Mouse (Mus musculus) hindbrain, embryonic 14.5 days (tissue): ENCODE results near the gene Elf4. TPM values are rescaled to one million over a fixed set of nuclear protein-coding genes. Genes with fewer than 3 reads are reported as not detected.

Experiments used
- ATAC-seq: fragments of 200-750 bp; cut with Nextera tagmentation; 2 replicates; pipeline ENCODE4 v1.8.0; 2017; ENCODE audit warnings: moderate number of reproducible peaks, mild to moderate bottlenecking, moderate TSS enrichment, moderate library complexity; ENCODE audit not compliant: low FRiP score
- DNase-seq: peaks from one replicate; pipeline ENCODE4 v3.0.0-alpha.2; 2015; ENCODE audit warnings: low spot score
- H3K27ac ChIP-seq: fragments of 300-500 bp; sonication (generic); 2 replicates; pipeline ENCODE4 v1.5.1; 2014; ENCODE audit warnings: mild to moderate bottlenecking, moderate library complexity
- H3K27me3 ChIP-seq: fragments of 300-500 bp; sonication (generic); 2 replicates; pipeline ENCODE4 v1.6.1; 2014; ENCODE audit warnings: mild to moderate bottlenecking, low read length, mixed read lengths; ENCODE audit not compliant: control insufficient read depth, insufficient read depth
- H3K36me3 ChIP-seq: fragments of 300-500 bp; sonication (generic); replicated peaks from 2 replicates; pipeline ENCODE4 v1.6.1; 2014; ENCODE audit not compliant: control insufficient read depth, insufficient read depth
- H3K4me1 ChIP-seq: fragments of 300-500 bp; sonication (generic); replicated peaks from 2 replicates; pipeline ENCODE4 v1.6.1; 2014; ENCODE audit warnings: antibody characterized with exemption, low read length, mixed read lengths; ENCODE audit not compliant: control insufficient read depth, insufficient read depth
- H3K4me2 ChIP-seq: fragments of 300-500 bp; sonication (generic); replicated peaks from 2 replicates; pipeline ENCODE4 v1.6.1; 2014; ENCODE audit warnings: mild to moderate bottlenecking, moderate library complexity
- H3K4me3 ChIP-seq: fragments of 300-500 bp; sonication (generic); replicated peaks from 2 replicates; pipeline ENCODE4 v1.5.1; 2014; ENCODE audit warnings: mild to moderate bottlenecking, low read length
- H3K9ac ChIP-seq: fragments of 300-500 bp; sonication (generic); 2 replicates; pipeline ENCODE4 v1.6.1; 2014
- H3K9me3 ChIP-seq: fragments of 300-500 bp; sonication (generic); 2 replicates; pipeline ENCODE4 v1.6.1; 2016; ENCODE audit warnings: low read length; ENCODE audit not compliant: control insufficient read depth
- WGBS: fragments of 180-500 bp; shearing (Covaris S2); extraction: QIAGEN DNeasy Blood & Tissue Kit; methylation state at CpG from one replicate; pipeline ENCODE4 v1.1.7; 2014; 5-methylcytosine and 5-hydroxymethylcytosine counted together
- polyA plus RNA-seq: library from polyadenylated mRNA; unstranded; fragments of >200 nt; fragmentation: Nextera tagmentation; extraction: Ambion mirVana; gene quantifications from 2 replicates; pipeline ENCODE4 v1.2.1, GENCODE M21; 2014

Gene Elf4
- polyA plus RNA-seq, 1 experiment from 2014 or later, result 1.2 TPM

GRCm38 (mm10) chrX:48429538-48429937 lies 33.4 kb downstream of the Elf4 start:
- ATAC-seq, result no peak
- 38% methylated on average over 6 of the region's 6 CpGs for WGBS
- H3K4me1 ChIP-seq, result no peaks in the 10 kb centered on the region

GRCm38 (mm10) chrX:48429100-48429499 lies 33.8 kb downstream of the Elf4 start:
- no peaks in the 10 kb centered on the region for H3K4me1 ChIP-seq
- no peaks in the 10 kb centered on the region for H3K9me3 ChIP-seq
- H3K4me2 ChIP-seq, result no peak overlapping the region
- no peak overlapping the region for H3K9ac ChIP-seq
- ATAC-seq, result no peak
- no peak for DNase-seq
- no peak overlapping the region for H3K4me3 ChIP-seq
- H3K27me3 ChIP-seq, result no peaks in the 10 kb centered on the region
- no peak overlapping the region for H3K27ac ChIP-seq
- H3K36me3 ChIP-seq, result no peaks in the 10 kb centered on the region

More at GRCm38 (mm10) chrX:48429538-48429937, 33.4 kb downstream of the Elf4 start:
- Histone ChIP-seq H3K4me3 (no peak overlapping the region), H3K9ac (no peak overlapping the region), H3K27ac (no peak overlapping the region), H3K9me3 (no peaks in the 10 kb centered on the region), H3K36me3 (no peaks in the 10 kb centered on the region), H3K4me2 (no peak overlapping the region), H3K27me3 (no peaks in the 10 kb centered on the region)
- DNase-seq, result no peak

- H3K9me3 ChIP-seq, result no peaks in the 10 kb centered on the region
- H3K27ac ChIP-seq, result no peak overlapping the region
These were observed 34.3 kb downstream of the Elf4 start for GRCm38 (mm10) chrX:48428642-48429041.

GRCm38 (mm10) chrX:48428241-48428640 lies 34.7 kb downstream of the Elf4 start:
- H3K9me3 ChIP-seq, result no peaks in the 10 kb centered on the region
- WGBS, result 85% methylated on average over 6 of the region's 6 CpGs
- ATAC-seq (no peak), DNase-seq (no peak)
- no peak overlapping the region for H3K27ac ChIP-seq
- H3K4me1 ChIP-seq, result no peaks in the 10 kb centered on the region
- no peak overlapping the region for H3K4me3 ChIP-seq
- H3K9ac ChIP-seq, result no peak overlapping the region
- H3K4me2 ChIP-seq, result no peak overlapping the region
- no peaks in the 10 kb centered on the region for H3K27me3 ChIP-seq
- H3K36me3 ChIP-seq, result no peaks in the 10 kb centered on the region

More at GRCm38 (mm10) chrX:48428642-48429041, 34.3 kb downstream of the Elf4 start:
- Histone ChIP-seq H3K27me3 (no peaks in the 10 kb centered on the region), H3K4me2 (no peak overlapping the region), H3K9ac (no peak overlapping the region), H3K36me3 (no peaks in the 10 kb centered on the region), H3K4me3 (no peak overlapping the region), H3K4me1 (no peaks in the 10 kb centered on the region)
- 90% methylated on average over 8 of the region's 8 CpGs for WGBS
- no peak for DNase-seq
- ATAC-seq, result no peak

- H3K4me1 ChIP-seq, result no peaks in the 10 kb centered on the region
- ATAC-seq (no peak), DNase-seq (no peak)
- H3K4me3 ChIP-seq, result no peak overlapping the region
- no peaks in the 10 kb centered on the region for H3K36me3 ChIP-seq
- no peaks in the 10 kb centered on the region for H3K9me3 ChIP-seq
- no peak overlapping the region for H3K4me2 ChIP-seq
- no peak overlapping the region for H3K27ac ChIP-seq
- H3K9ac ChIP-seq, result no peak overlapping the region
- no peaks in the 10 kb centered on the region for H3K27me3 ChIP-seq
- WGBS, result 75% methylated on average over 7 of the region's 7 CpGs
These were observed 37.7 kb downstream of the Elf4 start for GRCm38 (mm10) chrX:48425280-48425679.

- no peak for ATAC-seq
- 63% methylated on average over 3 of the region's 3 CpGs for WGBS
- Histone ChIP-seq H3K9ac (no peak overlapping the region), H3K36me3 (no peaks in the 10 kb centered on the region), H3K4me1 (no peaks in the 10 kb centered on the region), H3K4me2 (no peak overlapping the region), H3K27me3 (no peaks in the 10 kb centered on the region), H3K27ac (no peak overlapping the region), H3K4me3 (no peak overlapping the region), H3K9me3 (no peaks in the 10 kb centered on the region)
- DNase-seq, result no peak
These were observed 38.3 kb downstream of the Elf4 start for GRCm38 (mm10) chrX:48424583-48424982.

- Histone ChIP-seq H3K36me3 (no peaks in the 10 kb centered on the region), H3K27ac (no peak overlapping the region), H3K4me2 (no peak overlapping the region), H3K4me1 (no peaks in the 10 kb centered on the region), H3K4me3 (no peak overlapping the region), H3K27me3 (no peaks in the 10 kb centered on the region), H3K9ac (no peak overlapping the region), H3K9me3 (no peaks in the 10 kb centered on the region)
- 75% methylated on average over 1 of the region's 1 CpGs for WGBS
- DNase-seq, result no peak
- ATAC-seq, result no peak
These were observed 39.3 kb downstream of the Elf4 start for GRCm38 (mm10) chrX:48423671-48424070.

- no peaks in the 10 kb centered on the region for H3K36me3 ChIP-seq
- no peak for ATAC-seq
- H3K4me1 ChIP-seq, result no peaks in the 10 kb centered on the region
- H3K27ac ChIP-seq, result no peak overlapping the region
- H3K4me3 ChIP-seq, result no peak overlapping the region
- no peak overlapping the region for H3K4me2 ChIP-seq
- H3K9ac ChIP-seq, result no peak overlapping the region
- no peaks in the 10 kb centered on the region for H3K27me3 ChIP-seq
- peak; percentile 80 for DNase-seq
- 46% methylated on average over 4 of the region's 4 CpGs for WGBS
- H3K9me3 ChIP-seq, result no peaks in the 10 kb centered on the region
These were observed 39.9 kb downstream of the Elf4 start for GRCm38 (mm10) chrX:48422986-48423385.

- WGBS, result 91% methylated on average over 2 of the region's 2 CpGs
- Histone ChIP-seq H3K36me3 (no peaks in the 10 kb centered on the region), H3K27ac (no peak overlapping the region), H3K9ac (no peak overlapping the region), H3K27me3 (no peaks in the 10 kb centered on the region), H3K4me2 (no peak overlapping the region), H3K4me1 (no peaks in the 10 kb centered on the region), H3K4me3 (no peak overlapping the region), H3K9me3 (no peaks in the 10 kb centered on the region)
- ATAC-seq (no peak), DNase-seq (no peak)
These were observed 44.5 kb downstream of the Elf4 start for GRCm38 (mm10) chrX:48418417-48418816.

- no peak for ATAC-seq
- WGBS, result 88% methylated on average over 5 of the region's 5 CpGs
These were observed 48.6 kb downstream of the Elf4 start for GRCm38 (mm10) chrX:48414291-48414690.

More at GRCm38 (mm10) chrX:48414291-48414690, 48.6 kb downstream of the Elf4 start:
- no peaks in the 10 kb centered on the region for H3K36me3 ChIP-seq
- DNase-seq, result no peak
- H3K4me2 ChIP-seq, result no peak overlapping the region
- H3K27me3 ChIP-seq, result no peaks in the 10 kb centered on the region
- H3K27ac ChIP-seq, result no peak overlapping the region
- no peak overlapping the region for H3K9ac ChIP-seq
- H3K4me1 ChIP-seq, result no peaks in the 10 kb centered on the region
- no peaks in the 10 kb centered on the region for H3K9me3 ChIP-seq
- no peak overlapping the region for H3K4me3 ChIP-seq
